Mouse (Mus musculus) heart, adult 2 months (tissue): Measurements from ENCODE around the gene Rassf2.

Experiments
- CTCF ChIP-seq: fragments of 200-600 bp; IDR thresholded peaks from 2 replicates; pipeline ENCODE4 v1.8.1; 2022; ENCODE audit warnings: antibody characterized with exemption, mild to moderate bottlenecking, moderate library complexity
- POLR2A ChIP-seq: fragments of 200-500 bp; IDR thresholded peaks from 2 replicates; pipeline ENCODE4 v1.6.1; 2011; ENCODE audit warnings: mild to moderate bottlenecking, low read depth, low read length, control low read depth; ENCODE audit not compliant: insufficient read depth

- TF ChIP-seq CTCF = no peak
- TF ChIP-seq POLR2A = no peak
Measured at GRCm38 (mm10) chr2:132051798-132052197, 21.7 kb upstream of the Rassf2 start.
